Mouse (Mus musculus) heart, adult 2 months (tissue): ENCODE results near the gene Elobl. TPM values are rescaled to one million over a fixed set of nuclear protein-coding genes. Genes with fewer than 3 reads are reported as not detected.

Experiments used
- DNase-seq, 2 experiments: peaks; one replicate each; pipeline ENCODE4 v3.0.0; 2021
- H3K27ac ChIP-seq: fragments of 200-600 bp; 2 replicates; pipeline ENCODE4 v1.8.1; 2022
- H3K27me3 ChIP-seq: fragments of 200-500 bp; 2 replicates; pipeline ENCODE4 v1.6.1; 2012; ENCODE audit warnings: mild to moderate bottlenecking, low read length, inconsistent platforms, mixed read lengths; ENCODE audit not compliant: control insufficient read depth, insufficient read depth
- H3K36me3 ChIP-seq: fragments of 200-500 bp; 2 replicates; pipeline ENCODE4 v1.6.1; 2012; ENCODE audit warnings: low read length, inconsistent platforms; ENCODE audit not compliant: control insufficient read depth, insufficient read depth
- H3K4me1 ChIP-seq: fragments of 200-500 bp; 2 replicates; pipeline ENCODE4 v1.6.1; 2011; ENCODE audit warnings: low read length; ENCODE audit not compliant: control insufficient read depth, insufficient read depth
- H3K4me3 ChIP-seq: fragments of 200-600 bp; 2 replicates; pipeline ENCODE4 v1.8.1; 2022
- H3K79me2 ChIP-seq: fragments of 200-500 bp; replicated peaks from 2 replicates; pipeline ENCODE4 v1.6.1; 2012; ENCODE audit warnings: mild to moderate bottlenecking, inconsistent platforms, low read length, moderate library complexity, mixed read lengths; ENCODE audit not compliant: control insufficient read depth, insufficient read depth
- H3K9ac ChIP-seq: fragments of 200-500 bp; 2 replicates; pipeline ENCODE4 v1.6.1; 2012; ENCODE audit warnings: low read depth, mild to moderate bottlenecking, control low read depth, inconsistent platforms, low read length, mixed read lengths
- CTCF ChIP-seq: fragments of 200-600 bp; IDR thresholded peaks from 2 replicates; pipeline ENCODE4 v1.8.1; 2022; ENCODE audit warnings: antibody characterized with exemption, mild to moderate bottlenecking, moderate library complexity
- EP300 ChIP-seq: fragments of 200-500 bp; IDR thresholded peaks from 2 replicates; pipeline ENCODE4 v1.6.1; 2011; ENCODE audit warnings: low read depth, low read length, control low read depth; ENCODE audit not compliant: insufficient read depth
- POLR2A ChIP-seq: fragments of 200-500 bp; IDR thresholded peaks from 2 replicates; pipeline ENCODE4 v1.6.1; 2011; ENCODE audit warnings: mild to moderate bottlenecking, low read depth, low read length, control low read depth; ENCODE audit not compliant: insufficient read depth
- WGBS: fragments of 180-500 bp; shearing (Covaris S2); methylation state at CpG from one replicate; pipeline ENCODE4 v1.1.7; 2018; 5-methylcytosine and 5-hydroxymethylcytosine counted together
- intact Hi-C: fragments of 180-260 bp; cut with DNase I; formaldehyde crosslinking; loops from one replicate; pipeline ENCODE4 v1.15.1; 2025
- polyA plus RNA-seq: library from polyadenylated mRNA; depleted of rRNA; stranded (reverse); fragments of >200 nt; gene quantifications from 2 replicates; pipeline ENCODE4 v1.2.3, GENCODE M21; 2012
- total RNA-seq, 2 experiments: library from RNA; stranded (reverse); gene quantifications; 2 replicates each; pipeline ENCODE4 v1.2.3; 2021

The Elobl gene
- total and polyA plus RNA-seq, 3 experiments: not detected

DNA sequence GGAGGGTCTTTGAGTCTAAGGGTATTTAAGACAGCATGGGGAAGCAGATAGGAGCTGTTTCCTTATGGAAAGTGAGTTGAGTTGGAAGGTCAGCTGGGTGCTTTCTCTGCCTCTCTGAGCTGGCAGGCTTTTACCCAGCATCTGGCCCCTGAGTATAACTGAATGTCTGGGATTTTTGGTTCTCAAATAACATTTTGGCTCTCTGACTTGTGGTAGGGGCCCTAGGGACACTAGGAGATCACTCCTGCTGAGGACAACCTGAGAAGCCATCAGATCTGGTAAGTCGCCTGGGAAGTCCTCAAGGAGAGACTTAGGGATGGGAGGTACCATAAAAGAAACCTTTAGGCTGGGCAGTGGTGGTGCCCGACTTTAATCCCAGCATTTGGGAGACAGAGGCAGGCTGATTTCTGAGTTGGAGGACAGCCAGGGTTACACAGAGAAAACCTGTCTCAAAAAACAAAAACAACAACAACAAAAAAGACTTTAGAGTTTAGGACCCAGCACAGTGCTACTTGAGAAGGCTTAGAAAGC, 3.5 kb upstream of the Elobl start, which contains the start of gene Coil:
Coil (plus strand) TSS at position 51 of the 531 bp plus-strand sequence.
- Histone ChIP-seq H3K36me3 (no peaks in the 10 kb centered on the region), H3K4me1 (peaks cover 4% of the 10 kb centered on the region), H3K27ac (no peak within 1 kb of the TSS), H3K79me2 (no peaks in the 10 kb centered on the region), H3K4me3 (no peak within 1 kb of the TSS), H3K9ac (no peak within 1 kb of the TSS), H3K27me3 (no peaks in the 10 kb centered on the region)
- TF ChIP-seq EP300: no peak
- no peak for TF ChIP-seq POLR2A
- no peak for TF ChIP-seq CTCF
- WGBS: 28% methylated on average over 2 of the region's 2 CpGs
- intact Hi-C loops: no loop called here
- no peak for DNase-seq

DNA sequence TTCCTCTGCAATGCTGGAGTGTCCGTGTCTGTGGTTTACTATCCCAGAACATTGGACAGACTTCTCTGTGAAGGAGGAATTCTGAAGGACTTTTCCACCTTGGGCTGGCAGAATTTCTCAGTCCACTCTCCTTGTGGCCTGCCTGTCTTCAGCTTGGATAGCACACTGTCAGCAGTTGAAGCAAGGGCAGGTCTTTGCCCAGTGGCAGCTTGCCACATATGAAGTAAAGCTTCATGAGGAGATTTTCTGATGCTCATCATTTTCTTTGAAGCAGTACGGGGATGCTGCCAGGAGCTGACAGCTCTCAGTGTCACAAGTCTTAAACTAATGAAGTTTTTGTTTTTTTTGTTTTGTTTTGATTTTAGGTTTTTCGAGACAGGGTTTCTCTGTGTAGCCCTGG, 7.9 kb downstream of the Elobl start:
- no peak for DNase-seq
- Histone ChIP-seq H3K9ac (no peak overlapping the region), H3K4me3 (no peak overlapping the region), H3K27ac (no peak overlapping the region), H3K27me3 (no peaks in the 10 kb centered on the region), H3K79me2 (no peaks in the 10 kb centered on the region), H3K36me3 (no peaks in the 10 kb centered on the region), H3K4me1 (no peaks in the 10 kb centered on the region)
- intact Hi-C loops: loop anchor here (10.0 kb wide), 2 partner anchors 744 to 974 kb away; partner anchors contain the start of gene Dynll2
- TF ChIP-seq CTCF (no peak), POLR2A (no peak), EP300 (no peak)
- WGBS: 67% methylated on average over 3 of the region's 3 CpGs

DNA sequence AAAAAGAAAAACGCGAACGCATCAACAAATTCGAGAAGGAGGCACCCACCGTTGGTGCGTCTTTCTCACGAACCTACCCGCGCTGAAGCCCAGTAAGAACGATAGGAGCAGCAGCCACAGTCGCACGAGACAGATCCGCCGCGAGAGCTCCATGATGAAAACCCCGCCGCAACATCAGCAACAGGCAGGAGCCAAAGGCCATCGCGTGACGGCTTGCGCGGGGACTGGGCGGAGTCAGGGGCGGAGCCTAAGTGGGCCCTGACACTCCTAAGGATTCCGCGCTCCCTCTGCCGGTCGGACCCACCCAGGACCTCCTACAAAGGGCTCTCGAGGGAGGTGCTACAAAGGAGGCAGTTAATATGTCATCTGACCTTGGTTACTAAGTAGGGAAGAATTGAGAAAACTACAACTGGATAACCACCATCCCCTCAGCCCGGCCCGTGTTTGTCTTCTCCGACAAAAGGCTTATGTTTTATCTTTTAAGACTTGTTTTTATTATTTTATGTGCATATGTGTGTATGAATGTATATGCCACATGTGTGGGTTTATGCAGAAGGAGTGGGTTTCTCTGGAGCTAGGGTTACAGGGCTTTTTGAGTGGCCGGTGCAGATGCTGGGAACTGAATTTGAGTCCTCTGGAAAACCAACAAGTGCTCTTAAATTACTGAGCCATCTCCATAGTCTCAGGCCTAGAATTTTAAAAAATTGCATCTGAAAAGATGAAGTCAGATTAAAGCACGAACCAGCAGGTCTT, 11.3 kb downstream of the Elobl start, which contains the start of gene Scpep1:
Scpep1 (minus strand) TSS at position 249 of the 753 bp plus-strand sequence.
- intact Hi-C loops: loop anchor here (1.0 to 10.0 kb wide), 4 partner anchors 47 to 971 kb away; partner anchors contain the start of gene Dynll2
- 5% methylated on average over 34 of the region's 34 CpGs for WGBS

GRCm38 (mm10) chr11:88954803-88955202, 11.9 kb downstream of the Elobl start:
- intact Hi-C loops: loop anchor here (1.0 to 10.0 kb wide), 4 partner anchors 46 to 970 kb away; partner anchors contain the start of gene Dynll2
- no peaks in the 10 kb centered on the region for H3K79me2 ChIP-seq
- H3K27me3 ChIP-seq: no peaks in the 10 kb centered on the region
- peak overlapping the region; percentile 50; the same call in 1 of the 2 replicates for H3K9ac ChIP-seq
- H3K27ac ChIP-seq: peak overlapping the region; percentile 66
- no peaks in the 10 kb centered on the region for H3K36me3 ChIP-seq
- TF ChIP-seq CTCF (no peak), POLR2A (no peak), EP300 (no peak)
- 2% methylated on average over 4 of the region's 4 CpGs for WGBS
- peak in 1 of 2 experiments; percentile 11 for DNase-seq
- peak overlapping the region; percentile 63 for H3K4me3 ChIP-seq
- no peaks in the 10 kb centered on the region for H3K4me1 ChIP-seq

More for the DNA sequence above, 11.3 kb downstream of the Elobl start, which contains the start of gene Scpep1:
- DNase-seq: peak; percentile 97 to 98
- H3K4me3 ChIP-seq: peak within 1 kb of the TSS; percentile 63
- H3K9ac ChIP-seq: peak within 1 kb of the TSS; percentile 50
- H3K27ac ChIP-seq: peak within 1 kb of the TSS; percentile 66
- H3K79me2 ChIP-seq: no peaks in the 10 kb centered on the region
- no peaks in the 10 kb centered on the region for H3K4me1 ChIP-seq
- no peaks in the 10 kb centered on the region for H3K36me3 ChIP-seq
- 0 out of 2 replicates have a peak, but pooled peaks have one; percentile 65 for TF ChIP-seq EP300
- peak; percentile 95 for TF ChIP-seq CTCF
- TF ChIP-seq POLR2A: peak; percentile 73
- H3K27me3 ChIP-seq: no peaks in the 10 kb centered on the region

- no peak for DNase-seq
- no peaks in the 10 kb centered on the region for H3K4me1 ChIP-seq
- H3K36me3 ChIP-seq: no peaks in the 10 kb centered on the region
- 91% methylated on average over 3 of the region's 3 CpGs for WGBS
- H3K27ac ChIP-seq: no peak overlapping the region
- no peak for TF ChIP-seq CTCF
- no peak for TF ChIP-seq EP300
- no peak for TF ChIP-seq POLR2A
- no peak overlapping the region for H3K4me3 ChIP-seq
- H3K79me2 ChIP-seq: no peaks in the 10 kb centered on the region
- H3K27me3 ChIP-seq: no peaks in the 10 kb centered on the region
- intact Hi-C loops: loop anchor here (10.0 kb wide), 2 partner anchors 739 to 969 kb away; partner anchors contain the start of gene Dynll2
- no peak overlapping the region for H3K9ac ChIP-seq
Measured at GRCm38 (mm10) chr11:88953582-88953981, 13.1 kb downstream of the Elobl start.

DNA sequence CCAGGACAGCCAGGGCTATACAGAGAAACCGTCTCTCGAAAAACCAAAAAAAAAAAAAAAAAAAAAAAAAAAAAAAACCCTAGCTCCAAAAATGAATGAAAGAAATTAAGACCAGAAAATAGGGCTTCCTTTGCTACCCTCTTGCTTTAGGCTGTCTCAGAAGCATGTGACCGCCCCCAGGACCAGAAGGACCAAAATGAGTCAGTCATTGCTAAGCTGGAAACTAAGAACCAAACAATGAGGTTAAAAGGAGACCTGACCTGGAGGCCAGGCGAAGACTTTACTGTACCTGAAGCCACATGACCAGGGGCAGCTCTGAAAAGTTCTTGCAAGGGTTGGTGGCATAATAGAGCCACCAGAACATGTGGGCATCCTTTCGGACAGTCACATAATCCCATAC, 14.6 kb downstream of the Elobl start:
- intact Hi-C loops: loop anchor here (10.0 kb wide), 2 partner anchors 737 to 967 kb away; partner anchors contain the start of gene Dynll2
- no peak for DNase-seq
- Histone ChIP-seq H3K4me3 (no peak overlapping the region), H3K27ac (no peak overlapping the region), H3K36me3 (no peaks in the 10 kb centered on the region), H3K4me1 (no peaks in the 10 kb centered on the region), H3K79me2 (no peaks in the 10 kb centered on the region), H3K27me3 (no peaks in the 10 kb centered on the region), H3K9ac (no peak overlapping the region)
- WGBS: 95% methylated on average over 5 of the region's 5 CpGs
- TF ChIP-seq EP300: no peak
- TF ChIP-seq POLR2A: no peak
- no peak for TF ChIP-seq CTCF
